Mouse (Mus musculus) forebrain, embryonic 16.5 days (tissue): ENCODE results near the gene Camta1. TPM values are rescaled to one million over a fixed set of nuclear protein-coding genes. Genes with fewer than 3 reads are reported as not detected.

Source experiments
- ATAC-seq: fragments of 200-750 bp; cut with Nextera tagmentation; 2 replicates; pipeline ENCODE4 v1.8.0; 2017; ENCODE audit warnings: mild to moderate bottlenecking, moderate library complexity
- H3K27ac ChIP-seq: fragments of 300-500 bp; sonication (generic); 2 replicates; pipeline ENCODE4 v1.5.1; 2014; ENCODE audit warnings: low read length, control low read depth
- H3K27me3 ChIP-seq: fragments of 300-500 bp; sonication (generic); replicated peaks from 2 replicates; pipeline ENCODE4 v1.6.1; 2014; ENCODE audit warnings: low read length; ENCODE audit not compliant: control insufficient read depth, insufficient read depth
- H3K36me3 ChIP-seq: fragments of 300-500 bp; sonication (generic); 2 replicates; pipeline ENCODE4 v1.6.1; 2014; ENCODE audit not compliant: control insufficient read depth, insufficient read depth
- H3K4me1 ChIP-seq: fragments of 300-500 bp; sonication (generic); replicated peaks from 2 replicates; pipeline ENCODE4 v1.6.1; 2014; ENCODE audit warnings: low read length; ENCODE audit not compliant: control insufficient read depth, insufficient read depth
- H3K4me2 ChIP-seq: fragments of 300-500 bp; sonication (generic); 2 replicates; pipeline ENCODE4 v1.6.1; 2014; ENCODE audit warnings: mild to moderate bottlenecking, low read length, control low read depth
- H3K4me3 ChIP-seq: fragments of 300-500 bp; sonication (generic); replicated peaks from 2 replicates; pipeline ENCODE4 v1.5.1; 2014; ENCODE audit warnings: mild to moderate bottlenecking, low read length, control low read depth
- H3K9ac ChIP-seq: fragments of 300-500 bp; sonication (generic); replicated peaks from 2 replicates; pipeline ENCODE4 v1.6.1; 2014; ENCODE audit warnings: low read depth, low read length, control low read depth
- H3K9me3 ChIP-seq: fragments of 300-500 bp; sonication (generic); 2 replicates; pipeline ENCODE4 v1.6.1; 2016; ENCODE audit warnings: low read length; ENCODE audit not compliant: control insufficient read depth
- WGBS: fragments of 180-500 bp; shearing (Covaris S2); extraction: QIAGEN DNeasy Blood & Tissue Kit; methylation state at CpG from one replicate; pipeline ENCODE4 v1.1.7; 2014; 5-methylcytosine and 5-hydroxymethylcytosine counted together
- polyA plus RNA-seq: library from polyadenylated mRNA; unstranded; fragments of >200 nt; fragmentation: Nextera tagmentation; extraction: Ambion mirVana; gene quantifications from 2 replicates; pipeline ENCODE4 v1.2.1, GENCODE M21; 2015

Camta1 gene
- polyA plus RNA-seq, 1 experiment from 2014 or later = 123 TPM

GRCm38 (mm10) chr4:151138135-151138534 lies 723.5 kb downstream of the Camta1 start:
- H3K9me3 ChIP-seq = no peaks in the 10 kb centered on the region
- no peaks in the 10 kb centered on the region for H3K36me3 ChIP-seq
- H3K4me3 ChIP-seq = no peak overlapping the region
- no peaks in the 10 kb centered on the region for H3K27me3 ChIP-seq
- H3K27ac ChIP-seq = peak overlapping the region; percentile 94
- H3K9ac ChIP-seq = peak overlapping the region; percentile 26; the same call in 1 of the 2 replicates
- ATAC-seq = no peak
- peaks cover 40% of the 10 kb centered on the region for H3K4me1 ChIP-seq
- 18% methylated on average over 10 of the region's 10 CpGs for WGBS
- H3K4me2 ChIP-seq = peak overlapping the region; percentile 10; the same call in 1 of the 2 replicates

GRCm38 (mm10) chr4:151137701-151138100 lies 724.0 kb downstream of the Camta1 start:
- Histone ChIP-seq H3K9me3 (no peaks in the 10 kb centered on the region), H3K9ac (no peak overlapping the region), H3K4me2 (peak overlapping the region; percentile 3; the same call in 1 of the 2 replicates), H3K36me3 (no peaks in the 10 kb centered on the region), H3K27ac (no peak overlapping the region), H3K4me3 (no peak overlapping the region), H3K4me1 (peaks cover 40% of the 10 kb centered on the region), H3K27me3 (no peaks in the 10 kb centered on the region)
- no peak for ATAC-seq
- WGBS = 42% methylated on average over 5 of the region's 5 CpGs

- Histone ChIP-seq H3K4me3 (no peak overlapping the region), H3K27me3 (no peaks in the 10 kb centered on the region), H3K36me3 (no peaks in the 10 kb centered on the region), H3K4me2 (no peak overlapping the region), H3K9ac (no peak overlapping the region), H3K27ac (no peak overlapping the region), H3K9me3 (no peaks in the 10 kb centered on the region), H3K4me1 (peaks cover 38% of the 10 kb centered on the region)
- no peak for ATAC-seq
- WGBS = 90% methylated on average over 8 of the region's 8 CpGs
Observed at GRCm38 (mm10) chr4:151135491-151135890, 726.2 kb downstream of the Camta1 start.

GRCm38 (mm10) chr4:151133760-151134159 lies 727.9 kb downstream of the Camta1 start:
- no peaks in the 10 kb centered on the region for H3K36me3 ChIP-seq
- no peak overlapping the region for H3K9ac ChIP-seq
- WGBS = 53% methylated on average over 4 of the region's 4 CpGs
- no peak overlapping the region for H3K4me2 ChIP-seq
- no peak for ATAC-seq
- H3K9me3 ChIP-seq = no peaks in the 10 kb centered on the region
- H3K27me3 ChIP-seq = no peaks in the 10 kb centered on the region
- no peak overlapping the region for H3K4me3 ChIP-seq
- H3K4me1 ChIP-seq = peaks cover 33% of the 10 kb centered on the region
- H3K27ac ChIP-seq = no peak overlapping the region

- no peak overlapping the region for H3K27ac ChIP-seq
- H3K4me3 ChIP-seq = no peak overlapping the region
- H3K27me3 ChIP-seq = no peaks in the 10 kb centered on the region
- no peak for ATAC-seq
- H3K36me3 ChIP-seq = no peaks in the 10 kb centered on the region
- no peak overlapping the region for H3K4me2 ChIP-seq
- no peaks in the 10 kb centered on the region for H3K9me3 ChIP-seq
- no peak overlapping the region for H3K9ac ChIP-seq
- peaks cover 28% of the 10 kb centered on the region for H3K4me1 ChIP-seq
- WGBS = 86% methylated on average over 9 of the region's 9 CpGs
Observed at GRCm38 (mm10) chr4:151132493-151132892, 729.2 kb downstream of the Camta1 start.

- H3K27ac ChIP-seq = peak overlapping the region; percentile 34; the same call in 1 of the 2 replicates
- no peaks in the 10 kb centered on the region for H3K9me3 ChIP-seq
- H3K9ac ChIP-seq = no peak overlapping the region
- ATAC-seq = no peak
- H3K36me3 ChIP-seq = no peaks in the 10 kb centered on the region
- peaks cover 43% of the 10 kb centered on the region for H3K4me1 ChIP-seq
- no peak overlapping the region for H3K4me3 ChIP-seq
- no peak overlapping the region for H3K4me2 ChIP-seq
- WGBS = 43% methylated on average over 9 of the region's 9 CpGs
- H3K27me3 ChIP-seq = no peaks in the 10 kb centered on the region
Observed at GRCm38 (mm10) chr4:151130756-151131490, 730.8 kb downstream of the Camta1 start.

- peak overlapping the region; percentile 58 for H3K4me3 ChIP-seq
- peak overlapping the region; percentile 100 for H3K27ac ChIP-seq
Observed at GRCm38 (mm10) chr4:151129725-151130557, 731.7 kb downstream of the Camta1 start.

GRCm38 (mm10) chr4:151128641-151129541 lies 732.8 kb downstream of the Camta1 start:
- no peaks in the 10 kb centered on the region for H3K36me3 ChIP-seq
- peak overlapping the region; percentile 100 for H3K27ac ChIP-seq
- no peaks in the 10 kb centered on the region for H3K9me3 ChIP-seq
- H3K4me2 ChIP-seq = peak overlapping the region; percentile 64
- peak overlapping the region; percentile 80 for H3K9ac ChIP-seq
- H3K27me3 ChIP-seq = no peaks in the 10 kb centered on the region
- peak overlapping the region; percentile 58 for H3K4me3 ChIP-seq
- peak; percentile 83 for ATAC-seq
- under 1% methylated on average over 69 of the region's 69 CpGs for WGBS
- H3K4me1 ChIP-seq = peaks cover 43% of the 10 kb centered on the region

More at GRCm38 (mm10) chr4:151129725-151130557, 731.7 kb downstream of the Camta1 start:
- Histone ChIP-seq H3K9ac (peak overlapping the region; percentile 80), H3K9me3 (no peaks in the 10 kb centered on the region), H3K36me3 (no peaks in the 10 kb centered on the region), H3K27me3 (no peaks in the 10 kb centered on the region), H3K4me1 (peaks cover 43% of the 10 kb centered on the region), H3K4me2 (peak overlapping the region; percentile 64)
- ATAC-seq = no peak
- WGBS = 62% methylated on average over 16 of the region's 16 CpGs
